Mouse (Mus musculus) heart, embryonic 15.5 days (tissue): ENCODE data around the gene Ccnj. TPM values are rescaled to one million over a fixed set of nuclear protein-coding genes. Genes with fewer than 3 reads are reported as not detected.
A peak's percentile ranks its signal among the peaks of the same experiment; 100 is the strongest.

Source experiments
- ATAC-seq: fragments of 200-750 bp; cut with Nextera tagmentation; replicated peaks from 2 replicates; pipeline ENCODE4 v1.8.0; 2017; ENCODE audit warnings: low read depth, moderate TSS enrichment; ENCODE audit not compliant: insufficient number of reproducible peaks, insufficient read depth, low FRiP score
- H3K27ac ChIP-seq: fragments of 300-500 bp; sonication (generic); 2 replicates; pipeline ENCODE4 v1.5.1; 2015; ENCODE audit warnings: mild to moderate bottlenecking, inconsistent platforms
- H3K27me3 ChIP-seq: fragments of 300-500 bp; sonication (generic); 2 replicates; pipeline ENCODE4 v1.6.1; 2015; ENCODE audit warnings: inconsistent platforms
- H3K36me3 ChIP-seq: fragments of 300-500 bp; sonication (generic); 2 replicates; pipeline ENCODE4 v1.6.1; 2015; ENCODE audit warnings: mild to moderate bottlenecking, inconsistent platforms
- H3K4me1 ChIP-seq: fragments of 300-500 bp; sonication (generic); replicated peaks from 2 replicates; pipeline ENCODE4 v1.6.1; 2015; ENCODE audit warnings: inconsistent platforms
- H3K4me2 ChIP-seq: fragments of 300-500 bp; sonication (generic); 2 replicates; pipeline ENCODE4 v1.6.1; 2015; ENCODE audit warnings: inconsistent platforms, mild to moderate bottlenecking, moderate library complexity
- H3K4me3 ChIP-seq: fragments of 300-500 bp; sonication (generic); 2 replicates; pipeline ENCODE4 v1.5.1; 2015; ENCODE audit warnings: mild to moderate bottlenecking, inconsistent platforms
- H3K9ac ChIP-seq: fragments of 300-500 bp; sonication (generic); 2 replicates; pipeline ENCODE4 v1.6.1; 2015; ENCODE audit warnings: mild to moderate bottlenecking, inconsistent platforms
- H3K9me3 ChIP-seq: fragments of 300-500 bp; sonication (generic); replicated peaks from 2 replicates; pipeline ENCODE4 v1.6.1; 2016; ENCODE audit warnings: inconsistent platforms
- WGBS: fragments of 180-500 bp; shearing (Covaris S2); methylation state at CpG from one replicate; pipeline ENCODE4 v1.1.7; 2015; ENCODE audit warnings: mixed read lengths; 5-methylcytosine and 5-hydroxymethylcytosine counted together
- polyA plus RNA-seq: library from polyadenylated mRNA; unstranded; fragments of >200 nt; fragmentation: Nextera tagmentation; extraction: Ambion mirVana; gene quantifications from 2 replicates; pipeline ENCODE4 v1.2.1, GENCODE M21; 2015

The Ccnj gene
- polyA plus RNA-seq, 1 experiment from 2014 or later = 5.5 TPM

- Histone ChIP-seq H3K4me3 (no peak overlapping the region), H3K9me3 (no peaks in the 10 kb centered on the region), H3K4me1 (0 out of 2 replicates have a peak, but pooled peaks cover 2% of the 10 kb centered on the region), H3K36me3 (no peaks in the 10 kb centered on the region), H3K4me2 (no peak overlapping the region), H3K9ac (no peak overlapping the region), H3K27ac (no peak overlapping the region), H3K27me3 (no peaks in the 10 kb centered on the region)
- ATAC-seq = no peak
- 62% methylated on average over 4 of the region's 4 CpGs for WGBS
These were observed 9.7 kb upstream of the Ccnj start for GRCm38 (mm10) chr19:40821306-40821825.

- no peak overlapping the region for H3K4me3 ChIP-seq
- H3K9me3 ChIP-seq = no peaks in the 10 kb centered on the region
- no peaks in the 10 kb centered on the region for H3K36me3 ChIP-seq
- no peak overlapping the region for H3K9ac ChIP-seq
- 65% methylated on average over 5 of the region's 5 CpGs for WGBS
- H3K4me1 ChIP-seq = peaks cover 2% of the 10 kb centered on the region; the same call in 1 of the 2 replicates
- no peak for ATAC-seq
- no peak overlapping the region for H3K4me2 ChIP-seq
- H3K27ac ChIP-seq = no peak overlapping the region
- H3K27me3 ChIP-seq = 0 out of 2 replicates have a peak, but pooled peaks cover 3% of the 10 kb centered on the region
These were observed 5.4 kb upstream of the Ccnj start for GRCm38 (mm10) chr19:40825636-40826035.

DNA sequence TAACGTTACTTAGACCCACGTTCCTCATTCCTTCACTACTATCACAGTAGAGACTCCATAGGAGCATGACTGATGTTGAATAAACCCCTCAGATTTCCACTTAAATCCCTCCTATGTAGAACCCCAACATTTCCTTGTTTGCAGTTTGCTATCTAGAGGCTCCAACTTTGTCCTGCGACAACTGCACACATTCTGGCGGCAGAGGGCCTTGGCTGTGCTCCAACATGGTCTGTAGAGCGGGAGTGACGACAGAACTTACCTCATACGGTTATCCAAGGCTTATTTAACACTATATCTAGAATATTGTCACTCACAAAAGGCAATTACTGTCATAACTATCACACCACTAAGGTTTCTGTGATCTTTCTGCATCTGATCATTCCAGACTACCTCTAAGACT, 4.3 kb upstream of the Ccnj start:
- no peaks in the 10 kb centered on the region for H3K9me3 ChIP-seq
- H3K27me3 ChIP-seq = 0 out of 2 replicates have a peak, but pooled peaks cover 3% of the 10 kb centered on the region
- no peak overlapping the region for H3K4me2 ChIP-seq
- H3K9ac ChIP-seq = no peak overlapping the region
- H3K27ac ChIP-seq = no peak overlapping the region
- ATAC-seq = no peak
- 28% methylated on average over 7 of the region's 7 CpGs for WGBS
- H3K4me3 ChIP-seq = no peak overlapping the region
- no peaks in the 10 kb centered on the region for H3K36me3 ChIP-seq
- H3K4me1 ChIP-seq = peaks cover 2% of the 10 kb centered on the region; the same call in 1 of the 2 replicates

DNA sequence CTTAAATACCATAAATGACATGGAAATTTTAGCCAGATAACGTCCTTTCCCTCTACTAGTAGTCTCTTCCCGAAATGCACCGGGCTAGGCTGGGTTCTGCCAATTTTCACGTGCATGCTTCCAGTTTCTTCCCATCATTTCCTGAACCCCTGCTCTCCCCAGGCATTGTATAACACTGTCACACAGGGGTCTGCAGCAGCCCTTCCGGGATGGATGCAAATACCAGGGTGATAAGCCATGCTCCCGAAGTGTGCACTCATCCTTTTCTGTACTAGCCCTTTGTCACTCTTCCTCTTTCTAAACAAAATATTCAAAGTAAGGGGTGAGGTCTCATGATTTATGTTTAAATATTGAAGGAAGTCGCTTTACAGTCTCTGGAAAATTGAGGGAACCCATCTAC, 881 bp upstream of the Ccnj start:
- WGBS = 47% methylated on average over 7 of the region's 7 CpGs
- Histone ChIP-seq H3K9me3 (no peaks in the 10 kb centered on the region), H3K4me2 (peak overlapping the region; percentile 76), H3K4me3 (peak overlapping the region; percentile 93), H3K4me1 (peaks cover 12% of the 10 kb centered on the region), H3K27me3 (0 out of 2 replicates have a peak, but pooled peaks cover 3% of the 10 kb centered on the region), H3K27ac (no peak overlapping the region), H3K9ac (peak overlapping the region; percentile 94), H3K36me3 (no peaks in the 10 kb centered on the region)
- ATAC-seq = no peak

DNA sequence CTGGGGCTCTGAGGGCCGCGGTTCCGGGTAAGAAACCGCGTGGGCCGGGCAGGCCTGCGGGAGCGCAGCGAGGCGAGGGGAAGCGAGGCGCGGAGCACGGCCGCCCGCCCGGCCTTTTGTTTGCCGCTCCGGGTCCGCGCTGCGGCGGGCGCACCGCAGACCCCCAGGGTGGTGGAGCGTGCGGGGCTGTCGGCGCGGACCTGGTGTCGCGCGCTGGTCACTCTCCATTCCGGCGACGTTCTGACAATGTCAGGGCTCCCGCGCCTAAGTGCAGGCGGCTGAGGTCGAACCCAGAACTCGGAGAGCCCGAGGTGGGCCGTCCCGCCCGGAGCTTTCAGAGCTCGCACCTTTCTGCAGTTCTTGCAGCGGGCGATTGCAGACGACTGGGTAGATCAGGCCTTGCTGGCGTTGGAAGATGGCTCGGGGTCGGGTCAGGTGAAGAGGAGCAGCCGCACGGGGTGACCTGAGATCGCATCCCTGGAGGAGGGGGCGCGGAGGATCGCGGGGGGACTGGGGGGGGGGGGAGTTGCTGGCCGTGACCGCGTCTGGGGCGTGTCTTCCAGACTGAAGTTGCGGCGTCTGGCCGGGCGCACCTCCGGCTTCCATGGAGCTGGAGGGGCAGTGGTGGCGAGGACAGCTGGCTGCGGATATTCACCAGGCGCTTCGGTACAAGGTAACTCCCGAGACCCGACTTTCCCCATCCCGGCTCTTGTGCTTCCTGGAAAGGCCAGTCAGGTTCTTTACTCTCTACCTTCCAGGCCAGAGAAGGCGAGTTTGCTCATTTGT, 530 bp downstream of the Ccnj start:
- H3K27ac ChIP-seq = peak overlapping the region; percentile 86
- H3K27me3 ChIP-seq = 0 out of 2 replicates have a peak, but pooled peaks cover 3% of the 10 kb centered on the region
- H3K9me3 ChIP-seq = no peaks in the 10 kb centered on the region
- peaks cover 12% of the 10 kb centered on the region for H3K4me1 ChIP-seq
- peak overlapping the region; percentile 93 for H3K4me3 ChIP-seq
- ATAC-seq = peak; percentile 69
- H3K36me3 ChIP-seq = no peaks in the 10 kb centered on the region
- peak overlapping the region; percentile 76 for H3K4me2 ChIP-seq
- under 1% methylated on average over 71 of the region's 76 CpGs for WGBS
- peak overlapping the region; percentile 94 for H3K9ac ChIP-seq

DNA sequence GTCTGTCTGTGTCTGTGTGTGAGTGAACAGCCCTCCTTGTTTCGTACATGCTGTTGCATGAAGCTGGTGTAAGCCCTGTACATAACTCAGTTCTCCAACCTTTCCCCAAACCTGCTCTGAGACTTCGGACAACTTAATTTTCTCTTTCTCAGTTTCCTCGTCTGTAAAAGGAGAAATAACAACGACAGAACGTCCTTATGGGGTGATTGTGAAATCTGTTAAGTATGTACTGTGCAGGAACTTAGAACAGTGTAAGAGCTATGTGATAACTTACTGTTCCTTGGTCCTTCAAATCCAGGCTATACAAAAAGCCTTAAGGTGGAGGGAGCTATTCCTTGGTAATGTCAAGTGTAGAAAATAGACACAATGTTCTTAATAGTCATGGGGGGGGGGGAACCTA, 1.3 kb downstream of the Ccnj start:
- 29% methylated on average over 5 of the region's 5 CpGs for WGBS
- peak overlapping the region; percentile 93 for H3K4me3 ChIP-seq
- H3K4me1 ChIP-seq = peaks cover 12% of the 10 kb centered on the region
- H3K4me2 ChIP-seq = peak overlapping the region; percentile 76
- H3K9me3 ChIP-seq = no peaks in the 10 kb centered on the region
- peak overlapping the region; percentile 94; the same call in 1 of the 2 replicates for H3K9ac ChIP-seq
- peaks cover 7% of the 10 kb centered on the region for H3K36me3 ChIP-seq
- H3K27ac ChIP-seq = no peak overlapping the region
- 0 out of 2 replicates have a peak, but pooled peaks cover 2% of the 10 kb centered on the region for H3K27me3 ChIP-seq
- no peak for ATAC-seq

GRCm38 (mm10) chr19:40834436-40834835, 3.4 kb downstream of the Ccnj start:
- H3K4me2 ChIP-seq = no peak overlapping the region
- no peak overlapping the region for H3K4me3 ChIP-seq
- H3K4me1 ChIP-seq = peaks cover 12% of the 10 kb centered on the region
- H3K27me3 ChIP-seq = no peaks in the 10 kb centered on the region
- H3K9me3 ChIP-seq = no peaks in the 10 kb centered on the region
- ATAC-seq = no peak
- peaks cover 24% of the 10 kb centered on the region for H3K36me3 ChIP-seq
- no peak overlapping the region for H3K27ac ChIP-seq
- no peak overlapping the region for H3K9ac ChIP-seq
- WGBS = 87% methylated on average over 6 of the region's 6 CpGs

- no peaks in the 10 kb centered on the region for H3K9me3 ChIP-seq
- peaks cover 25% of the 10 kb centered on the region for H3K36me3 ChIP-seq
- WGBS = 84% methylated on average over 7 of the region's 7 CpGs
- H3K27me3 ChIP-seq = no peaks in the 10 kb centered on the region
- no peak overlapping the region for H3K9ac ChIP-seq
- no peak for ATAC-seq
- H3K4me3 ChIP-seq = no peak overlapping the region
- H3K4me1 ChIP-seq = peaks cover 2% of the 10 kb centered on the region; the same call in 1 of the 2 replicates
- no peak overlapping the region for H3K27ac ChIP-seq
- H3K4me2 ChIP-seq = no peak overlapping the region
These were observed 7.1 kb downstream of the Ccnj start for GRCm38 (mm10) chr19:40838205-40838604.

DNA sequence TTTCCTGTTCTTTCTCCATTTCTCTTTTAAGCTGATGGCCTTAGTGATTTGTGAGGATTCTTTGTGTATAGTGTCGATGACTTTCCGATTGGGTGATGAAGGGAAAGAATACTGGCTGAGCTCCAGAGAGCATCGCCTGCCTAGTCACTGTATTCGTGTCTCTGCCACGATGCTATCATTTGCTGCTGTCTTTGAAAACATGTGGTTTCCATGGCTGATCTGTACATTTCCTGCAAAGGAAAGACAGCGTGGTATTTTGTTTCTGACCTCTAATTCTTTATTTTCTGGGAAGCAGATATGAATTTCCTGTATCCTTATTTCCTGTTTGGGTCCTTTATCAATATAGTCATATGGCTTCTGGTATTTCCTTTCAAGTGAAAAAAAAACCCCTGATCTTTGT, 9.2 kb downstream of the Ccnj start:
- no peak overlapping the region for H3K4me2 ChIP-seq
- no peaks in the 10 kb centered on the region for H3K9me3 ChIP-seq
- no peaks in the 10 kb centered on the region for H3K27me3 ChIP-seq
- peaks cover 35% of the 10 kb centered on the region for H3K36me3 ChIP-seq
- H3K27ac ChIP-seq = peak overlapping the region; percentile 40; the same call in 1 of the 2 replicates
- no peak overlapping the region for H3K4me3 ChIP-seq
- ATAC-seq = 0 out of 2 replicates have a peak, but pooled peaks have one; percentile 47
- no peak overlapping the region for H3K9ac ChIP-seq
- peaks cover 2% of the 10 kb centered on the region; the same call in 1 of the 2 replicates for H3K4me1 ChIP-seq
- WGBS = 56% methylated on average over 6 of the region's 6 CpGs

DNA sequence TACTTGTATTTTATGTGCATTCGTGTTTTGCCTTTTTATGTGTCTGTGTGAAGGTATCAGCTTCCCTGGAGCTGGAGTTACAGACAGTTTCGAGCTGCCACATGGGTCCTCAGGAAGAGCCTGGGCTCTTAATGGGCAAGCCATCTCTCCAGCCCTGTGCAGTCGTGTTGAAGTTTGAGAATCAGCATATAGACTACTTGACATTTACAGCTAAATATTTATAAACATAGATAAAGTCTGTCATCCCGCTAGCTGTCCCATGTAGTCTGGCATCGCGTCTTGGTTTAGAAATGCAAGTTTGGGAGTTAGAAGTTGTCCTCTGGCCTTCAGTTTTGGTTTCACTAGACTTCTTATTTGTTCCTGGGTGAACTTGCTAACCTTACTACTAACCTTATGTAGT, 10.0 kb downstream of the Ccnj start:
- WGBS = 75% methylated on average over 6 of the region's 6 CpGs
- ATAC-seq = no peak
- H3K4me1 ChIP-seq = peaks cover 2% of the 10 kb centered on the region; the same call in 1 of the 2 replicates

DNA sequence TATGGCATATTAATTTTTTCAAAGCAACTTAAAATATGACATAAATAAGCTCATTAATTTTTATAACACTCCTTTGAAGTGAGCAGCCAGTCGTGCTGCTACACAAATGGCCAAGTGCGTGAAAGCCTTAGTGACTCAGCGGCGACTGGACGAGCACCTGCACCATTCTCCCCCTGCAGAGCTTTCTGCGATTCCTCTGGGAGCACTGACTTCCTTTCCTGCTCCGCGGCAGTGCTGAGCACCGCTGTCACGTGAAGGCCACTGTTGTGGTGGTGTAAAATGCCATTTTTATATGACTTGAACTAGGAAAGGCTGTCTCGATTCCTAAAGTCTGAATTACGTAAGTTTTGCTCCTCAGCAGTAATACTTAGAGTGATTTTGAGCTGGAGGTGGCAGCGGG, 10.5 kb downstream of the Ccnj start:
- ATAC-seq = no peak
- Histone ChIP-seq H3K4me3 (no peak overlapping the region), H3K4me2 (no peak overlapping the region), H3K4me1 (peaks cover 2% of the 10 kb centered on the region; the same call in 1 of the 2 replicates), H3K36me3 (peaks cover 45% of the 10 kb centered on the region), H3K27ac (no peak overlapping the region), H3K27me3 (no peaks in the 10 kb centered on the region), H3K9me3 (no peaks in the 10 kb centered on the region), H3K9ac (no peak overlapping the region)
- 83% methylated on average over 13 of the region's 13 CpGs for WGBS

More for the DNA sequence above, 10.0 kb downstream of the Ccnj start:
- H3K27ac ChIP-seq = peak overlapping the region; percentile 40; the same call in 1 of the 2 replicates
- no peaks in the 10 kb centered on the region for H3K27me3 ChIP-seq
- H3K9ac ChIP-seq = no peak overlapping the region
- H3K4me3 ChIP-seq = no peak overlapping the region
- H3K4me2 ChIP-seq = no peak overlapping the region
- H3K36me3 ChIP-seq = peaks cover 42% of the 10 kb centered on the region
- no peaks in the 10 kb centered on the region for H3K9me3 ChIP-seq
